Mouse (Mus musculus) testis, adult 2 months (tissue): Measurements from ENCODE around the gene Dync1i1. TPM values are rescaled to one million over a fixed set of nuclear protein-coding genes. Genes with fewer than 3 reads are reported as not detected.

Experiments used
- H3K27ac ChIP-seq: fragments of 200-500 bp; 2 replicates; pipeline ENCODE4 v1.5.1; 2012; ENCODE audit warnings: low read depth, low read length; ENCODE audit not compliant: control insufficient read depth, insufficient read depth
- H3K27me3 ChIP-seq: fragments of 200-500 bp; 2 replicates; pipeline ENCODE4 v1.6.1; 2012; ENCODE audit warnings: mild to moderate bottlenecking, low read length, moderate library complexity; ENCODE audit not compliant: control insufficient read depth, insufficient read depth
- H3K36me3 ChIP-seq: fragments of 200-500 bp; 2 replicates; pipeline ENCODE4 v1.6.1; 2012; ENCODE audit warnings: mild to moderate bottlenecking, low read length; ENCODE audit not compliant: control insufficient read depth, insufficient read depth
- H3K4me1 ChIP-seq: fragments of 200-500 bp; 2 replicates; pipeline ENCODE4 v1.6.1; 2012; ENCODE audit warnings: low read length; ENCODE audit not compliant: control insufficient read depth, insufficient read depth
- H3K4me3 ChIP-seq: fragments of 200-500 bp; 2 replicates; pipeline ENCODE4 v1.5.1; 2012; ENCODE audit warnings: low read depth, mild to moderate bottlenecking, low read length, moderate library complexity, mixed read lengths; ENCODE audit not compliant: control insufficient read depth
- CTCF ChIP-seq: fragments of 200-500 bp; IDR thresholded peaks from 2 replicates; pipeline ENCODE4 v1.5.1; 2012; ENCODE audit warnings: low read depth, mild to moderate bottlenecking, inconsistent platforms, low read length, moderate library complexity; ENCODE audit not compliant: control insufficient read depth, insufficient read depth, insufficient replicate concordance
- POLR2A ChIP-seq: fragments of 200-500 bp; IDR thresholded peaks from 2 replicates; pipeline ENCODE4 v1.6.1; 2012; ENCODE audit warnings: low read depth, mild to moderate bottlenecking, inconsistent platforms, low read length, moderate library complexity; ENCODE audit not compliant: control insufficient read depth
- polyA plus RNA-seq: library from polyadenylated mRNA; depleted of rRNA; stranded (reverse); fragments of >200 nt; gene quantifications from 2 replicates; pipeline ENCODE4 v1.2.3, GENCODE M21; 2012

Gene Dync1i1
- polyA plus RNA-seq, 1 experiment: 12.1 TPM

GRCm38 (mm10) chr6:5829148-5829547 lies 103.7 kb downstream of the Dync1i1 start:
- no peak overlapping the region for H3K4me3 ChIP-seq
- TF ChIP-seq CTCF (no peak), POLR2A (no peak)
- no peaks in the 10 kb centered on the region for H3K36me3 ChIP-seq
- H3K4me1 ChIP-seq: no peaks in the 10 kb centered on the region
- H3K27me3 ChIP-seq: no peaks in the 10 kb centered on the region
- H3K27ac ChIP-seq: no peak overlapping the region

GRCm38 (mm10) chr6:5830717-5831116 lies 105.3 kb downstream of the Dync1i1 start:
- Histone ChIP-seq H3K4me1 (no peaks in the 10 kb centered on the region), H3K27ac (no peak overlapping the region), H3K27me3 (no peaks in the 10 kb centered on the region), H3K4me3 (no peak overlapping the region), H3K36me3 (no peaks in the 10 kb centered on the region)
- TF ChIP-seq POLR2A (no peak), CTCF (no peak)

- Histone ChIP-seq H3K27me3 (no peaks in the 10 kb centered on the region), H3K36me3 (no peaks in the 10 kb centered on the region), H3K4me3 (no peak overlapping the region), H3K27ac (no peak overlapping the region), H3K4me1 (no peaks in the 10 kb centered on the region)
- TF ChIP-seq CTCF (no peak), POLR2A (no peak)
These were observed 105.8 kb downstream of the Dync1i1 start for GRCm38 (mm10) chr6:5831233-5831632.

- Histone ChIP-seq H3K36me3 (no peaks in the 10 kb centered on the region), H3K27me3 (no peaks in the 10 kb centered on the region), H3K27ac (no peak overlapping the region), H3K4me3 (no peak overlapping the region), H3K4me1 (no peaks in the 10 kb centered on the region)
- no peak for TF ChIP-seq CTCF
- TF ChIP-seq POLR2A: no peak
These were observed 107.4 kb downstream of the Dync1i1 start for GRCm38 (mm10) chr6:5832838-5833237.

- Histone ChIP-seq H3K4me3 (no peak overlapping the region), H3K4me1 (no peaks in the 10 kb centered on the region), H3K36me3 (no peaks in the 10 kb centered on the region), H3K27ac (no peak overlapping the region), H3K27me3 (no peaks in the 10 kb centered on the region)
- TF ChIP-seq POLR2A: no peak
- no peak for TF ChIP-seq CTCF
These were observed 117.0 kb downstream of the Dync1i1 start for GRCm38 (mm10) chr6:5842466-5842865.

GRCm38 (mm10) chr6:5846154-5846553 lies 120.7 kb downstream of the Dync1i1 start:
- no peak overlapping the region for H3K27ac ChIP-seq
- TF ChIP-seq CTCF (no peak), POLR2A (no peak)
- H3K27me3 ChIP-seq: no peaks in the 10 kb centered on the region
- no peaks in the 10 kb centered on the region for H3K36me3 ChIP-seq
- no peak overlapping the region for H3K4me3 ChIP-seq
- H3K4me1 ChIP-seq: no peaks in the 10 kb centered on the region

- H3K36me3 ChIP-seq: no peaks in the 10 kb centered on the region
- H3K27me3 ChIP-seq: no peaks in the 10 kb centered on the region
- TF ChIP-seq CTCF: no peak
- no peak for TF ChIP-seq POLR2A
- no peak overlapping the region for H3K4me3 ChIP-seq
- peaks cover 4% of the 10 kb centered on the region; the same call in 1 of the 2 replicates for H3K4me1 ChIP-seq
- H3K27ac ChIP-seq: no peak overlapping the region
These were observed 128.8 kb downstream of the Dync1i1 start for GRCm38 (mm10) chr6:5854048-5854836.

GRCm38 (mm10) chr6:5855526-5855925 lies 130.1 kb downstream of the Dync1i1 start:
- H3K27me3 ChIP-seq: no peaks in the 10 kb centered on the region
- no peaks in the 10 kb centered on the region for H3K36me3 ChIP-seq
- H3K27ac ChIP-seq: no peak overlapping the region
- H3K4me1 ChIP-seq: peaks cover 12% of the 10 kb centered on the region
- no peak for TF ChIP-seq CTCF
- TF ChIP-seq POLR2A: no peak
- H3K4me3 ChIP-seq: no peak overlapping the region
